Mouse (Mus musculus): Measurements from ENCODE around the gene Snd1. TPM values are rescaled to one million over a fixed set of nuclear protein-coding genes. Genes with fewer than 3 reads are reported as not detected.

Snd1 gene
- polyA plus RNA-seq, 1 experiment = 155 TPM

DNA sequence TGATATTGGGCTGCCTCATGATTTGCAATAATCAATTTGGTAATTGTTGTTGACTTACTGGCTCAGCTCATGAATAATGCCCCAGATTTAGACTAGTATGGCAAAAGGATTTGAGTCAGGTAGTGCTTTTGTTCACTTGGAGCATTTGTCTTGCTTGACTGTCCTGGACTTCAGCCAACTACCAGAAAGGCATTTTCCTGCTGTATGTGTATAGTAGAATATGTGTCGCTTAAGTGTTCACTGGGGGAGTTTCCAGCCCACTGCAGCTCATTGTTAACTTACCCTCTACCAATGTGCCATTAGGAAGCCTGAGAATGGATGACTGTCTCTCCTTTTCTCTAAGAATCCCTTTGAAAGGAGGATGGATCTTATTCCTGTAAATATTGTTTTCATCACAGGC lies 268.6 kb downstream of the Snd1 start:
- no peak for TF ChIP-seq MYOG (IDR thresholded peaks at IDR 0.05; ENCODE audit: control insufficient read depth, extremely low read depth, insufficient read length)
- Histone ChIP-seq H3K79me3 (ENCODE audit: low read depth) (no peaks in the 10 kb centered on the region), H3K79me2 (ENCODE audit: control insufficient read depth, insufficient read depth) (no peaks in the 10 kb centered on the region), H3ac (ENCODE audit: control insufficient read depth, insufficient read length, low read depth) (no peak overlapping the region), H3K4me3 (ENCODE audit: insufficient read depth, poor library complexity, severe bottlenecking) (no peak overlapping the region), H3K36me3 (ENCODE audit: control insufficient read depth, insufficient read depth) (peaks cover 15% of the 10 kb centered on the region), H3K27me3 (ENCODE audit: control insufficient read depth, insufficient read depth, insufficient read length) (no peaks in the 10 kb centered on the region)

DNA sequence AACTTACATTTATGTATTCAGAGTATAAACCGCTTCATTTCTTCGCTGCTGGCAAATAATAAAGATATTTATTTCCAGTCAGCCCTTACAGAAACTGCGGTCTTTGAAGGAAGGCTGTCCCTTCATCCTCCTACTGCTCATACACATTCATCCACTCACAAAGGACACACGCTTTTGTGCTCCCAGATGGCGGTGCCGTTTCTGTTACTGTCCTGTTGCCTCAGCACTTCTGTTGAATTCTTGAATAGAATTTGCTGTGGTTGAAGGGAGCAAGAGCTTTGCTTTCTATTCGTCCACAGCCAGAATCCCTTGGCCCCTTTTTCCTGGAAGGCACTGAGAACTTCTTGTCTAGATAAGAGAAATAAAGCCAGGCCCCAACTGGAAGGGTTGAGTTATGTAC lies 270.9 kb downstream of the Snd1 start:
- H3K79me2 ChIP-seq (ENCODE audit: control insufficient read depth, insufficient read depth) = no peaks in the 10 kb centered on the region
- peaks cover 27% of the 10 kb centered on the region for H3K36me3 ChIP-seq (ENCODE audit: control insufficient read depth, insufficient read depth)
- TF ChIP-seq CEBPB (IDR thresholded peaks at IDR 0.05; ENCODE audit: low read depth) = no peak
- no peak for TF ChIP-seq MAX (IDR thresholded peaks at IDR 0.05)
- no peak for TF ChIP-seq FOSL1 (IDR thresholded peaks at IDR 0.05; ENCODE audit: insufficient read depth, low read length, poor library complexity, severe bottlenecking)
- TF ChIP-seq MYOD1 (IDR thresholded peaks at IDR 0.05; ENCODE audit: control insufficient read depth, insufficient read length, low read depth) = no peak
- TF ChIP-seq MYOG (IDR thresholded peaks at IDR 0.05; ENCODE audit: control insufficient read depth, extremely low read depth, insufficient read length) = no peak
- TF ChIP-seq USF1 (IDR thresholded peaks at IDR 0.05; ENCODE audit: low read depth) = no peak
- no peak for TF ChIP-seq CTCF (IDR thresholded peaks at IDR 0.05; ENCODE audit: control insufficient read depth, insufficient read depth, insufficient read length)
- no peaks in the 10 kb centered on the region for H3K27me3 ChIP-seq (ENCODE audit: control insufficient read depth, insufficient read depth, insufficient read length)
- no peaks in the 10 kb centered on the region for H3K79me3 ChIP-seq (ENCODE audit: low read depth)
- no peak overlapping the region for H3K4me3 ChIP-seq (ENCODE audit: insufficient read depth, poor library complexity, severe bottlenecking)
- H3ac ChIP-seq (ENCODE audit: control insufficient read depth, insufficient read length, low read depth) = no peak overlapping the region

DNA sequence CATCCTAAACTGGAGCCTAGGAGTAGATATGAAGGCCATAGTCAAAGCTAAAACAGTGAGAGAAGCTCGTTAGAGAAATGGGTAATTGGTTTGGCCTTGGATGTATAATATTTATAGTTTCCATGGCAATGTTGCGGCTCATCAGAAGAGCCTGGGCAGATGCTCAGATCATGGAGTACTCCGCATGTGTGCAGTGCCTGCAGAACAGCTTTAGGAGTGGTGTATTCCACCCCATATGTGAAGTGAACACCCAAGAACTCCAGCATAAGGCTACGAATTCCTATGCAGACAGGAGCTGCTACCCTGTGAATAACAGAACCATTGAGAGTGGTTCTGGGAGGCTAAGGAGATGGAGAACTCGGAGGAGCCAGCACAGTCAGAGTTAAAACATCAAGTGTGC lies 272.1 kb downstream of the Snd1 start:
- Histone ChIP-seq H3K79me2 (ENCODE audit: control insufficient read depth, insufficient read depth) (no peaks in the 10 kb centered on the region), H3K36me3 (ENCODE audit: control insufficient read depth, insufficient read depth) (peaks cover 34% of the 10 kb centered on the region), H3K27me3 (ENCODE audit: control insufficient read depth, insufficient read depth, insufficient read length) (no peaks in the 10 kb centered on the region)

DNA sequence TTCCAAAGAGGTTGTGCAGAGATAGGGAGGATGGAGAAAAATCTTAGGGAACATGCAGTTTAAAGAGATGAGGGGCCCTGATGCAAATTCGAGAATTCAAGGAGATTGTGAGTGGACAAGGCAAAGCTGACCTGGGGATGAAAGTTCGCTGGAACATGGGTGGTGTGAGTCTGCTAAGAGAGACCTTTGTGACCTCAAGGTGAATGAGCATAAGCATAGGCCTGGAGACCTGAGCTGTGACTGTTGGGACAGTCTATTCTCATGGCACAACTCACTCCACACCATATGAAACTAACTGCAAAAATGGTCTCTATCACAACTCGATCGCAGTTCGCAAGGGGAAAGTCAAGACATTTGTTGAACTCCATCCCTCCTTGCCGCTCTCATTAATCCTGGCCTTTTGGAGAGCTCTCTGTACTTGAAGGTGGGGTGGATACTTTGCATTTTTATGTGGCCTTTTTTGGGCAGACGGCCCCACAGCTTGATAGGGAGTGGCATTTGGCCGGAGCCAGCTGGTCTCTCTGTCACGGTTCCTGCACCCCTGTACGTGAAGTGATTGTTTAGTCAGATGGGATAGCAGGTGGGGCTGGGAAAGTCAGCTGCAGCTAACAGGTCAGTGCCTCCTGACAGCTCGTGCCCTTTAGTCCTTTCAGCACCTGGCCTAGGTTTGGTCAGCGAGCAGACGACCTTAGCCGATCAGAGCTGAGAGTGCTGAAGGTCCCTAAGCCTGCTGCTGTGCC lies 273.2 kb downstream of the Snd1 start:
- Histone ChIP-seq H3K79me2 (ENCODE audit: control insufficient read depth, insufficient read depth) (no peaks in the 10 kb centered on the region), H3K36me3 (ENCODE audit: control insufficient read depth, insufficient read depth) (peaks cover 34% of the 10 kb centered on the region), H3K4me3 (ENCODE audit: insufficient read depth, poor library complexity, severe bottlenecking) (no peak overlapping the region), H3K27me3 (ENCODE audit: control insufficient read depth, insufficient read depth, insufficient read length) (no peaks in the 10 kb centered on the region), H3K79me3 (ENCODE audit: low read depth) (no peaks in the 10 kb centered on the region), H3ac (ENCODE audit: control insufficient read depth, insufficient read length, low read depth) (no peak overlapping the region)
- TF ChIP-seq FOSL1 (IDR thresholded peaks at IDR 0.05; ENCODE audit: insufficient read depth, low read length, poor library complexity, severe bottlenecking) = no peak
- no peak for TF ChIP-seq CEBPB (IDR thresholded peaks at IDR 0.05; ENCODE audit: low read depth)
- TF ChIP-seq MYOG (IDR thresholded peaks at IDR 0.05; ENCODE audit: control insufficient read depth, extremely low read depth, insufficient read length) = no peak
- TF ChIP-seq CTCF (IDR thresholded peaks at IDR 0.05; ENCODE audit: control insufficient read depth, insufficient read depth, insufficient read length) = no peak
- TF ChIP-seq MYOD1 (IDR thresholded peaks at IDR 0.05; ENCODE audit: control insufficient read depth, insufficient read length, low read depth) = no peak
- no peak for TF ChIP-seq USF1 (IDR thresholded peaks at IDR 0.05; ENCODE audit: low read depth)
- no peak for TF ChIP-seq MAX (IDR thresholded peaks at IDR 0.05)

More for the DNA sequence above, 272.1 kb downstream of the Snd1 start:
- H3K79me3 ChIP-seq (ENCODE audit: low read depth) = no peaks in the 10 kb centered on the region
- H3K4me3 ChIP-seq (ENCODE audit: insufficient read depth, poor library complexity, severe bottlenecking) = no peak overlapping the region
- H3ac ChIP-seq (ENCODE audit: control insufficient read depth, insufficient read length, low read depth) = no peak overlapping the region
- TF ChIP-seq MAX (IDR thresholded peaks at IDR 0.05) (no peak), USF1 (IDR thresholded peaks at IDR 0.05; ENCODE audit: low read depth) (no peak), CTCF (IDR thresholded peaks at IDR 0.05; ENCODE audit: control insufficient read depth, insufficient read depth, insufficient read length) (no peak), CEBPB (IDR thresholded peaks at IDR 0.05; ENCODE audit: low read depth) (no peak), MYOG (IDR thresholded peaks at IDR 0.05; ENCODE audit: control insufficient read depth, extremely low read depth, insufficient read length) (no peak), FOSL1 (IDR thresholded peaks at IDR 0.05; ENCODE audit: insufficient read depth, low read length, poor library complexity, severe bottlenecking) (no peak), MYOD1 (IDR thresholded peaks at IDR 0.05; ENCODE audit: control insufficient read depth, insufficient read length, low read depth) (no peak)

DNA sequence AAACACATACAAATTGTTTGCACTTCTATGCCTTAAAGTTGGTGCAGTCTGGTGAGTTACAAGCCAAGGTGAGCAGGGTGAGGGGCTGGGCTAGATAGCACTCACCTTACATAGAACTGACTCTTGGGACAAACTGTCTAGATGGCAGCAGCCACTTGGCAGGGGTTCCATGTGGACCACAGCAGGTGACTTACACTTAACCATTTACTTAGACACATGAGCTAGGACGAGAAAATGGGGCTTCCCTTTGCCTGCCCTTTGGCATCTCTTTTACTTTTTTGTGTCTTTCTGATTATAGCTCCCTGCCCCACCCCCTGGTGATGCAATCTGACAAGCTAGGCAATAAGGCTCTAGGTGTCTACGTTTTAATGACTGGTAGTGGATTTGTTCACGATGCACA lies 274.3 kb downstream of the Snd1 start:
- no peaks in the 10 kb centered on the region for H3K79me2 ChIP-seq (ENCODE audit: control insufficient read depth, insufficient read depth)
- no peak overlapping the region for H3ac ChIP-seq (ENCODE audit: control insufficient read depth, insufficient read length, low read depth)
- H3K79me3 ChIP-seq (ENCODE audit: low read depth) = no peaks in the 10 kb centered on the region
- H3K27me3 ChIP-seq (ENCODE audit: control insufficient read depth, insufficient read depth, insufficient read length) = no peaks in the 10 kb centered on the region
- no peak overlapping the region for H3K4me3 ChIP-seq (ENCODE audit: insufficient read depth, poor library complexity, severe bottlenecking)
- H3K36me3 ChIP-seq (ENCODE audit: control insufficient read depth, insufficient read depth) = peaks cover 35% of the 10 kb centered on the region
- no peak for TF ChIP-seq MYOG (IDR thresholded peaks at IDR 0.05; ENCODE audit: control insufficient read depth, extremely low read depth, insufficient read length)
- TF ChIP-seq USF1 (IDR thresholded peaks at IDR 0.05; ENCODE audit: low read depth) = no peak
- TF ChIP-seq FOSL1 (IDR thresholded peaks at IDR 0.05; ENCODE audit: insufficient read depth, low read length, poor library complexity, severe bottlenecking) = no peak
- no peak for TF ChIP-seq MAX (IDR thresholded peaks at IDR 0.05)
- TF ChIP-seq CTCF (IDR thresholded peaks at IDR 0.05; ENCODE audit: control insufficient read depth, insufficient read depth, insufficient read length) = no peak
- TF ChIP-seq MYOD1 (IDR thresholded peaks at IDR 0.05; ENCODE audit: control insufficient read depth, insufficient read length, low read depth) = no peak
- no peak for TF ChIP-seq CEBPB (IDR thresholded peaks at IDR 0.05; ENCODE audit: low read depth)

DNA sequence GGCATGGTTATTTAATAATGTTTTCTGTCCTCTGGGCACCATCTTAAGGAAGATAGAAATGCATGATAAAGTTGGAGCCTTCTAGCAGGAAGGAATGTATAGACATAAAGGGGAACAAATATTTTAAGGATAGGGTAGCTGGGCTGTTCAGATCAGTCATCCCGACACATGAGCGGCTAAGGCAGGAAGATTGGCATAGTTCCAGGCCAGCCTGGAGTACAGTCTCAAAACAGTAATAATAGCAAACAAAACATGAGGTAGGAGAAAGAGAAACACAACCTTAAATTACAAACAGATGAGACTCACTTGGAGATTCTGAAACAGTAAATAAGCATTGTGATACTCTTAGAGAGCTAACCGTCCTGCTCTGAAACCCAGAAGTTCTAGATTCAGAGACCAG lies 276.2 kb downstream of the Snd1 start:
- H3K36me3 ChIP-seq (ENCODE audit: control insufficient read depth, insufficient read depth) = peaks cover 43% of the 10 kb centered on the region
- H3K27me3 ChIP-seq (ENCODE audit: control insufficient read depth, insufficient read depth, insufficient read length) = no peaks in the 10 kb centered on the region
- no peak for TF ChIP-seq CEBPB (IDR thresholded peaks at IDR 0.05; ENCODE audit: low read depth)
- TF ChIP-seq MYOG (IDR thresholded peaks at IDR 0.05; ENCODE audit: control insufficient read depth, extremely low read depth, insufficient read length) = no peak
- no peak for TF ChIP-seq MAX (IDR thresholded peaks at IDR 0.05)
- TF ChIP-seq CTCF (IDR thresholded peaks at IDR 0.05; ENCODE audit: control insufficient read depth, insufficient read depth, insufficient read length) = no peak
- no peak for TF ChIP-seq USF1 (IDR thresholded peaks at IDR 0.05; ENCODE audit: low read depth)
- TF ChIP-seq MYOD1 (IDR thresholded peaks at IDR 0.05; ENCODE audit: control insufficient read depth, insufficient read length, low read depth) = no peak
- no peak for TF ChIP-seq FOSL1 (IDR thresholded peaks at IDR 0.05; ENCODE audit: insufficient read depth, low read length, poor library complexity, severe bottlenecking)
- no peak overlapping the region for H3ac ChIP-seq (ENCODE audit: control insufficient read depth, insufficient read length, low read depth)
- no peaks in the 10 kb centered on the region for H3K79me2 ChIP-seq (ENCODE audit: control insufficient read depth, insufficient read depth)
- H3K79me3 ChIP-seq (ENCODE audit: low read depth) = no peaks in the 10 kb centered on the region
- no peak overlapping the region for H3K4me3 ChIP-seq (ENCODE audit: insufficient read depth, poor library complexity, severe bottlenecking)

All from C2C12 (cell line).